Mouse (Mus musculus) liver, adult 2 months (tissue): Measurements from ENCODE around the gene Pde4d. TPM values are rescaled to one million over a fixed set of nuclear protein-coding genes. Genes with fewer than 3 reads are reported as not detected.
A peak's percentile ranks its signal among the peaks of the same experiment; 100 is the strongest.

Experiments used
- DNase-seq: peaks from one replicate; pipeline ENCODE4 v3.0.0-alpha.2; 2011; ENCODE audit warnings: low read depth, low spot score; ENCODE audit errors: extremely low read depth
- H3K27ac ChIP-seq: fragments of 200-500 bp; replicated peaks from 2 replicates; pipeline ENCODE4 v1.5.1; 2012; ENCODE audit warnings: low read depth, mild to moderate bottlenecking, control low read depth, inconsistent platforms, low read length; ENCODE audit not compliant: insufficient read depth
- H3K27me3 ChIP-seq: fragments of 200-500 bp; 2 replicates; pipeline ENCODE4 v1.6.1; 2012; ENCODE audit warnings: mild to moderate bottlenecking, moderate library complexity, low read length, inconsistent platforms; ENCODE audit not compliant: control insufficient read depth, insufficient read depth
- H3K36me3 ChIP-seq: fragments of 200-500 bp; 2 replicates; pipeline ENCODE4 v1.6.1; 2012; ENCODE audit warnings: low read length, inconsistent platforms; ENCODE audit not compliant: control insufficient read depth, insufficient read depth
- H3K4me1 ChIP-seq: fragments of 200-500 bp; 2 replicates; pipeline ENCODE4 v1.6.1; 2011; ENCODE audit warnings: low read length; ENCODE audit not compliant: control insufficient read depth, insufficient read depth
- H3K4me3 ChIP-seq: fragments of 200-500 bp; 2 replicates; pipeline ENCODE4 v1.5.1; 2011; ENCODE audit warnings: low read depth, mild to moderate bottlenecking, control low read depth, low read length, moderate library complexity; ENCODE audit not compliant: insufficient read depth
- H3K79me2 ChIP-seq: fragments of 200-500 bp; 2 replicates; pipeline ENCODE4 v1.6.1; 2012; ENCODE audit warnings: inconsistent platforms, mild to moderate bottlenecking, low read length, moderate library complexity; ENCODE audit not compliant: control insufficient read depth, insufficient read depth
- H3K9ac ChIP-seq: fragments of 200-500 bp; 2 replicates; pipeline ENCODE4 v1.6.1; 2012; ENCODE audit warnings: low read depth, mild to moderate bottlenecking, control low read depth, inconsistent platforms, low read length
- CTCF ChIP-seq: fragments of 200-500 bp; IDR thresholded peaks from 2 replicates; pipeline ENCODE4 v1.5.1; 2011; ENCODE audit warnings: low read depth, low read length, control low read depth
- POLR2A ChIP-seq: fragments of 200-500 bp; IDR thresholded peaks from 2 replicates; pipeline ENCODE4 v1.6.1; 2011; ENCODE audit warnings: low read length, control low read depth; ENCODE audit not compliant: insufficient read depth; ENCODE audit errors: extremely low read depth
- WGBS: fragments of 180-500 bp; shearing (Covaris S2); methylation state at CpG from one replicate; pipeline ENCODE4 v1.1.7; 2018; 5-methylcytosine and 5-hydroxymethylcytosine counted together
- polyA plus RNA-seq: library from polyadenylated mRNA; depleted of rRNA; stranded (reverse); fragments of >200 nt; gene quantifications from 2 replicates; pipeline ENCODE4 v1.2.3, GENCODE M21; 2012
- total RNA-seq: library from RNA; depleted of rRNA; stranded (reverse); fragments of >200 nt; gene quantifications from 2 replicates; pipeline ENCODE4 v1.2.3, GENCODE M21; 2014

Pde4d gene
- total and polyA plus RNA-seq, 2 experiments, result 2.3 to 13.6 TPM

DNA sequence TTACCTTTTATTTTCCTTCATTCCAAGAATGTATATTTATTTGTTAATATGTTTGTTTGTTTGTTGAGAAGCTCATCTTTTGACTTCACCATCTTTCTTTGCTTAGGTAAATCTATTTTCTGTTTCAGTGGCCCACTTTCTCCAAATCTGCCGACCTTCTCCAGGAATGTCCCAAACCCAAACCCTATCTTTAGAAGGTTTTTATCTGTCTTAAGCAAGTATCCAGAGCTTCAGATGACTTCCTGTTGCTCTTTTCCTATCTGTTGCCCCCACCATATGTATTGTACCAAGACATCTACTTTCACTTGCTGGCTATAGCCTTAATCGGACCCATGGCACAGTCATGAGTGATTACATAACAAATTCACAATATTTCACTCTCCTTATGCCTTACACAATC, 1238.4 kb downstream of the Pde4d start:
- no peak overlapping the region for H3K4me3 ChIP-seq
- no peak for TF ChIP-seq POLR2A
- TF ChIP-seq CTCF, result no peak
- H3K27me3 ChIP-seq, result no peaks in the 10 kb centered on the region
- H3K36me3 ChIP-seq, result no peaks in the 10 kb centered on the region
- no peak overlapping the region for H3K27ac ChIP-seq
- H3K79me2 ChIP-seq, result no peaks in the 10 kb centered on the region
- no peaks in the 10 kb centered on the region for H3K4me1 ChIP-seq
- DNase-seq, result no peak
- 85% methylated on average over 2 of the region's 2 CpGs for WGBS
- H3K9ac ChIP-seq, result no peak overlapping the region

DNA sequence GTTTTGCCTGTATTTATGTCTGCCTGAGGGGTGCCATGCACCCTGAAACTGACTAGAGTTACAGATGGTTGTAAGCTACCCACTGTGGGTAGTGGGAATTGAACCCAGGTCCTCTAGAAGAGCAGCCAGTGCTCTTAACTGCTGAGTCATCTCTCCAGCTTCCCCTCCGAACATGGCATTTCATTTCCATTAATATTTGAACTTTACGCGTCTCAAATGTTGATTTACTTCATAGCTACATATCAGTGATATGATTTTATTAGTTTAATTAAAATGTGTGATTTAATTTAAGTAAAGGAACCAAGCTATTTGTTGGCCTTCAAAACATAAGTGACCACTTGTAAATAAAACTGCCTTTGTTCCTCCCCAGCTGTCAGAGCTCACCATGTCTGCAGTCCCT, 1239.4 kb downstream of the Pde4d start:
- no peak overlapping the region for H3K9ac ChIP-seq
- TF ChIP-seq POLR2A, result no peak
- no peak for TF ChIP-seq CTCF
- no peak overlapping the region for H3K27ac ChIP-seq
- H3K36me3 ChIP-seq, result no peaks in the 10 kb centered on the region
- no peak for DNase-seq
- H3K4me3 ChIP-seq, result no peak overlapping the region
- H3K27me3 ChIP-seq, result no peaks in the 10 kb centered on the region
- H3K79me2 ChIP-seq, result no peaks in the 10 kb centered on the region
- WGBS, result 94% methylated on average over 3 of the region's 3 CpGs
- H3K4me1 ChIP-seq, result no peaks in the 10 kb centered on the region

DNA sequence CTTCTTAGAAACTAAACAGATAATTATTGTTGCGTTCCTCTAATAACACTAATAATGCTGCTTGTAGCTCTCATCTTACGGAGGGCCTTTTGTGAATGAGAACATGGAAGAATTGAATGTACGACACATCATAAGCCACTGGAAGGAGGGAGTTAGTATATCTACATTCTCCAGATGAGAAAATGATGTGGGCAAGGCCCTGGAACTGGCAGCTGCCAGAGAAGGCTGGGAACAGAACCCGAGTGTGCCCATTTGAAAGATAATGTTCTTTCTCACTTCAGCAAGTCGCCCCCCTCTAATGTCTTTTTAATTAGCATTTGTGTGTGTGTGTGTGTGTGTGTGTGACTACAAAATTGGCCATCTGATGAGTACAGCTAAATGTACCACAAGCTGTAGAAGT, 1240.8 kb downstream of the Pde4d start:
- no peak for DNase-seq
- TF ChIP-seq CTCF (no peak), POLR2A (no peak)
- Histone ChIP-seq H3K79me2 (peaks cover 4% of the 10 kb centered on the region; the same call in 1 of the 2 replicates), H3K36me3 (no peaks in the 10 kb centered on the region), H3K27ac (no peak overlapping the region), H3K9ac (no peak overlapping the region), H3K4me1 (no peaks in the 10 kb centered on the region), H3K4me3 (no peak overlapping the region), H3K27me3 (no peaks in the 10 kb centered on the region)
- 94% methylated on average over 5 of the region's 5 CpGs for WGBS

GRCm38 (mm10) chr13:109692851-109693250, 1243.1 kb downstream of the Pde4d start:
- Histone ChIP-seq H3K79me2 (peaks cover 4% of the 10 kb centered on the region; the same call in 1 of the 2 replicates), H3K27me3 (no peaks in the 10 kb centered on the region), H3K4me3 (no peak overlapping the region), H3K4me1 (no peaks in the 10 kb centered on the region), H3K9ac (no peak overlapping the region), H3K27ac (no peak overlapping the region), H3K36me3 (no peaks in the 10 kb centered on the region)
- DNase-seq, result no peak
- TF ChIP-seq POLR2A (no peak), CTCF (no peak)
- 50% methylated on average over 3 of the region's 3 CpGs for WGBS

GRCm38 (mm10) chr13:109693769-109694168, 1244.0 kb downstream of the Pde4d start:
- 4% methylated on average over 2 of the region's 2 CpGs for WGBS
- H3K27ac ChIP-seq, result no peak overlapping the region
- no peak for TF ChIP-seq CTCF
- TF ChIP-seq POLR2A, result no peak
- no peaks in the 10 kb centered on the region for H3K36me3 ChIP-seq
- H3K4me3 ChIP-seq, result no peak overlapping the region
- H3K9ac ChIP-seq, result no peak overlapping the region
- peak; percentile 55 for DNase-seq
- no peaks in the 10 kb centered on the region for H3K27me3 ChIP-seq
- peaks cover 4% of the 10 kb centered on the region; the same call in 1 of the 2 replicates for H3K79me2 ChIP-seq
- no peaks in the 10 kb centered on the region for H3K4me1 ChIP-seq

- 81% methylated on average over 2 of the region's 2 CpGs for WGBS
- Histone ChIP-seq H3K4me1 (no peaks in the 10 kb centered on the region), H3K27ac (no peak overlapping the region)
Measured at GRCm38 (mm10) chr13:109694293-109694692, 1244.5 kb downstream of the Pde4d start.

More at GRCm38 (mm10) chr13:109694293-109694692, 1244.5 kb downstream of the Pde4d start:
- TF ChIP-seq CTCF (no peak), POLR2A (no peak)
- Histone ChIP-seq H3K79me2 (peaks cover 4% of the 10 kb centered on the region; the same call in 1 of the 2 replicates), H3K27me3 (no peaks in the 10 kb centered on the region), H3K4me3 (no peak overlapping the region), H3K9ac (no peak overlapping the region), H3K36me3 (no peaks in the 10 kb centered on the region)
- DNase-seq, result no peak
